Mouse (Mus musculus): ENCODE data around the gene Chodl. TPM values are rescaled to one million over a fixed set of nuclear protein-coding genes. Genes with fewer than 3 reads are reported as not detected.

The Chodl gene
- polyA plus RNA-seq, 1 experiment = 0.03 TPM

DNA sequence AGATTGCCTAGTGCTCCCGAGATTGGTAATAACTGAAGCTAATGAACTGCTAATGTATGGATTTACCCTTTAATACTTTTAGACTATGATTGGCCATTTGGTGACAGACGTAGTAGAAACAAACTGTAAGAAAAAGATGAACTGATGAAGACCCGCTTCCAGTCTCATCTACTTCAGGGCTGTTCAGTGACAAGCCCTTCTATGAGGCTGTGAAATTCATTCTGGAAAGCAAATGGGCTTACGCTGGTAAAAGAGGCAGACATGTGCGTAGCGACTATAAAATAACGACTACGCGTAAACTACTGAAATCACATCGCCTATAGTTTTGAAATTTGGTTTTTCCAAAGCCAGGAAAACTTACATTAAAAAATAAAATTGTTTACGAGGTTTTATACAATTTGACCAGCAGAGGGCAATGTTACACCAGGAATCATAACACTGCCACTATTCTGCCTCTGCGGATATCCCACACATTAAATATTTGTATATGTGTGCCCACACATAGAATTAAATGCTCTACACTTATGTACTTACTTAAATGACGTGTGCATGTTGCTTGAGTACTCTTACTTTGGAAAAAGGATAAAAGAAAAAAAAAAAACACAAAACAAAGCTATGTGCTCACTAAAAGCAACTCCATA is 38.5 kb downstream of the Chodl start:
- no peak overlapping the region for H3K4me3 ChIP-seq (ENCODE audit: insufficient read depth, low read depth, low read length)
- DNase-seq = peak; percentile 2
- 31% methylated on average over 13 of the region's 13 CpGs for WGBS
- no peak overlapping the region for H3K27ac ChIP-seq (ENCODE audit: insufficient read depth, low read depth, low read length)
- H3K27me3 ChIP-seq (replicated peaks; ENCODE audit: control insufficient read depth, insufficient read depth, low read length) = no peaks in the 10 kb centered on the region; the same call in 1 of the 2 replicates
- no peak for TF ChIP-seq CTCF (conservative IDR thresholded peaks at IDR 0.05; ENCODE audit: insufficient read depth, insufficient read length, low read depth, low read length)
- TF ChIP-seq POLR2A (IDR thresholded peaks at IDR 0.05; ENCODE audit: low read depth, low read length) = no peak
- no peaks in the 10 kb centered on the region for H3K4me1 ChIP-seq (ENCODE audit: control insufficient read depth, insufficient read depth, low read length)
- H3K36me3 ChIP-seq (ENCODE audit: control insufficient read depth, insufficient read depth, low read length) = no peaks in the 10 kb centered on the region

DNA sequence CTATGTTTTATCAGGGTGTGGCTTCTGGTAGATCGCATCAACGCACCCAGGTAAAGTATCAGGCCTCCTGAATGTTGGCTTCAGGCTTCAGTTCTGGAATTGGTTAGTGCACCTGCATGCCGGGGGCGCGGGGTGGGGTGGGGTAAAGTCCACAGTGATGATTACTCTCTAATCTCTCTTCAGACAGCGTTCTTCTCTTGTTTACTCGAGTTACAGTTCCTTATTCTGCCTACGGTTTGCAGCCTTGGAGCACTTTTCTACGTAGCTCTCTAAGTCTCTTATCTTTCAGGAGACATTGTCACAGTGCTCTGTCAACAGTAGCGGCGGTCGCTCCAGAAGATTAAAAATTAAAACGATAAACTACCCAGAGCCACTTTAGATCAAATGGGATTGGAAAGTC is 43.4 kb downstream of the Chodl start:
- 82% methylated on average over 13 of the region's 13 CpGs for WGBS

DNA sequence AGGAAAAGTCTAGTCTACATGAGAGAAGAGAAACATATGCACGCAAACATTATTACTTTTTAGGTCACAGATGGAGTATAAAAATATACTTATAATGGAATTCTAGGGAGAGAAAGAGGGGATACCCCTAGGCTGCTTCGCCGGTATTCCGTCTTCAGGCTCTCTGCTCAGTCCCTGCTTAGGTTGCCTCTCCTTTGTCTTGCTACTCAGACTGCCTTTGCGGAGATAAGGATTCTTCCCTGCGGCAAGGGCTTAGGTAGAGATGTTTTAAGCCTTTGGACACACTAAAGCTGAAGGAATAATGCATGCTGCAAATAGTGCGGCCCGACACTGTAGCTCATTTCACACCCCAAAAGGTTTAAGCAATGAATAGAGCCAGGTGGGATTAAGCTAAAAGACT is 45.6 kb downstream of the Chodl start:
- WGBS = 83% methylated on average over 8 of the region's 8 CpGs
- TF ChIP-seq CTCF (conservative IDR thresholded peaks at IDR 0.05; ENCODE audit: insufficient read depth, insufficient read length, low read depth, low read length) (no peak), POLR2A (IDR thresholded peaks at IDR 0.05; ENCODE audit: low read depth, low read length) (no peak)
- H3K27me3 ChIP-seq (replicated peaks; ENCODE audit: control insufficient read depth, insufficient read depth, low read length) = no peaks in the 10 kb centered on the region
- no peaks in the 10 kb centered on the region for H3K4me1 ChIP-seq (ENCODE audit: control insufficient read depth, insufficient read depth, low read length)
- no peaks in the 10 kb centered on the region for H3K36me3 ChIP-seq (ENCODE audit: control insufficient read depth, insufficient read depth, low read length)
- H3K4me3 ChIP-seq (ENCODE audit: insufficient read depth, low read depth, low read length) = no peak overlapping the region
- no peak for DNase-seq
- no peak overlapping the region for H3K27ac ChIP-seq (ENCODE audit: insufficient read depth, low read depth, low read length)

More for the DNA sequence above, 43.4 kb downstream of the Chodl start:
- Histone ChIP-seq H3K4me1 (ENCODE audit: control insufficient read depth, insufficient read depth, low read length) (no peaks in the 10 kb centered on the region), H3K27me3 (replicated peaks; ENCODE audit: control insufficient read depth, insufficient read depth, low read length) (no peaks in the 10 kb centered on the region; the same call in 1 of the 2 replicates), H3K36me3 (ENCODE audit: control insufficient read depth, insufficient read depth, low read length) (no peaks in the 10 kb centered on the region), H3K27ac (ENCODE audit: insufficient read depth, low read depth, low read length) (no peak overlapping the region), H3K4me3 (ENCODE audit: insufficient read depth, low read depth, low read length) (no peak overlapping the region)
- TF ChIP-seq POLR2A (IDR thresholded peaks at IDR 0.05; ENCODE audit: low read depth, low read length) (no peak), CTCF (conservative IDR thresholded peaks at IDR 0.05; ENCODE audit: insufficient read depth, insufficient read length, low read depth, low read length) (no peak)
- no peak for DNase-seq

Other genes starting within 250 kb of the Chodl start
- not detected in 2 replicates for gene Tmprss15, start 160.1 kb downstream of the Chodl start, polyA plus RNA-seq (2012; rRNA removed)